Mouse (Mus musculus): ENCODE measurements around the gene Chmp2b. TPM values are rescaled to one million over a fixed set of nuclear protein-coding genes. Genes with fewer than 3 reads are reported as not detected.

Gene Chmp2b
- polyA plus RNA-seq, 1 experiment from 2014 or later = 79.5 TPM

- DNase-seq = peak; percentile 9
- 0 out of 2 replicates have a peak, but pooled peaks cover 4% of the 10 kb centered on the region for H3K36me3 ChIP-seq (ENCODE audit: insufficient read depth)
- no peak overlapping the region for H3K4me3 ChIP-seq (ENCODE audit: low read depth, low read length)
- H3K27me3 ChIP-seq (ENCODE audit: insufficient read depth, low read length) = no peaks in the 10 kb centered on the region
- ATAC-seq (ENCODE audit: insufficient read depth) = 0 out of 2 replicates have a peak, but pooled peaks have one; percentile 21
- no peaks in the 10 kb centered on the region for H3K4me1 ChIP-seq (ENCODE audit: insufficient read depth)
- no peak overlapping the region for H3K9ac ChIP-seq
- H3K4me2 ChIP-seq = no peak overlapping the region
- no peak for TF ChIP-seq CTCF (IDR thresholded peaks at IDR 0.05; ENCODE audit: low read depth)
- WGBS = 79% methylated on average over 5 of the region's 5 CpGs
- no peak overlapping the region for H3K27ac ChIP-seq (ENCODE audit: low read depth)
- no peaks in the 10 kb centered on the region; the same call in 1 of the 2 replicates for H3K9me3 ChIP-seq (ENCODE audit: low read depth, low read length)
Measured at GRCm38 (mm10) chr16:65554267-65554666, 8.3 kb downstream of the Chmp2b start.

GRCm38 (mm10) chr16:65550814-65551213, 11.7 kb downstream of the Chmp2b start:
- no peak overlapping the region for H3K4me2 ChIP-seq
- TF ChIP-seq CTCF (IDR thresholded peaks at IDR 0.05; ENCODE audit: low read depth) = no peak

GRCm38 (mm10) chr16:65548960-65549359, 13.6 kb downstream of the Chmp2b start:
- Histone ChIP-seq H3K27me3 (ENCODE audit: insufficient read depth, low read length) (no peaks in the 10 kb centered on the region), H3K36me3 (ENCODE audit: insufficient read depth) (peaks cover 18% of the 10 kb centered on the region; the same call in 1 of the 2 replicates), H3K4me1 (ENCODE audit: insufficient read depth) (no peaks in the 10 kb centered on the region), H3K9ac (no peak overlapping the region), H3K4me3 (ENCODE audit: low read depth, low read length) (no peak overlapping the region), H3K9me3 (ENCODE audit: low read depth, low read length) (no peaks in the 10 kb centered on the region), H3K27ac (ENCODE audit: low read depth) (no peak overlapping the region), H3K4me2 (no peak overlapping the region)
- DNase-seq = no peak
- 77% methylated on average over 7 of the region's 7 CpGs for WGBS
- no peak for ATAC-seq (ENCODE audit: insufficient read depth)
- no peak for TF ChIP-seq CTCF (IDR thresholded peaks at IDR 0.05; ENCODE audit: low read depth)

More at GRCm38 (mm10) chr16:65550814-65551213, 11.7 kb downstream of the Chmp2b start:
- ATAC-seq (ENCODE audit: insufficient read depth) (no peak), DNase-seq (no peak)
- no peaks in the 10 kb centered on the region for H3K9me3 ChIP-seq (ENCODE audit: low read depth, low read length)
- 82% methylated on average over 13 of the region's 13 CpGs for WGBS
- no peaks in the 10 kb centered on the region for H3K4me1 ChIP-seq (ENCODE audit: insufficient read depth)
- H3K27me3 ChIP-seq (ENCODE audit: insufficient read depth, low read length) = no peaks in the 10 kb centered on the region
- H3K27ac ChIP-seq (ENCODE audit: low read depth) = no peak overlapping the region
- no peak overlapping the region for H3K9ac ChIP-seq
- H3K4me3 ChIP-seq (ENCODE audit: low read depth, low read length) = no peak overlapping the region
- 0 out of 2 replicates have a peak, but pooled peaks cover 10% of the 10 kb centered on the region for H3K36me3 ChIP-seq (ENCODE audit: insufficient read depth)

GRCm38 (mm10) chr16:65543676-65544293, 18.7 kb downstream of the Chmp2b start:
- no peak overlapping the region for H3K4me2 ChIP-seq
- no peaks in the 10 kb centered on the region for H3K27me3 ChIP-seq (ENCODE audit: insufficient read depth, low read length)
- no peak overlapping the region for H3K27ac ChIP-seq (ENCODE audit: low read depth)
- DNase-seq = no peak
- H3K4me1 ChIP-seq (ENCODE audit: insufficient read depth) = no peaks in the 10 kb centered on the region
- ATAC-seq (ENCODE audit: insufficient read depth) = no peak
- TF ChIP-seq CTCF (IDR thresholded peaks at IDR 0.05; ENCODE audit: low read depth) = no peak
- H3K36me3 ChIP-seq (ENCODE audit: insufficient read depth) = peaks cover 30% of the 10 kb centered on the region
- H3K9me3 ChIP-seq (ENCODE audit: low read depth, low read length) = no peaks in the 10 kb centered on the region
- H3K9ac ChIP-seq = no peak overlapping the region
- H3K4me3 ChIP-seq (ENCODE audit: low read depth, low read length) = no peak overlapping the region
- WGBS = 82% methylated on average over 11 of the region's 11 CpGs

GRCm38 (mm10) chr16:65533315-65533999, 29.1 kb downstream of the Chmp2b start:
- DNase-seq (peak; percentile 83), ATAC-seq (ENCODE audit: insufficient read depth) (no peak)
- Histone ChIP-seq H3K27me3 (ENCODE audit: insufficient read depth, low read length) (no peaks in the 10 kb centered on the region), H3K4me2 (no peak overlapping the region), H3K4me3 (ENCODE audit: low read depth, low read length) (no peak overlapping the region), H3K27ac (ENCODE audit: low read depth) (no peak overlapping the region), H3K9me3 (ENCODE audit: low read depth, low read length) (no peaks in the 10 kb centered on the region), H3K9ac (no peak overlapping the region), H3K36me3 (ENCODE audit: insufficient read depth) (no peaks in the 10 kb centered on the region), H3K4me1 (ENCODE audit: insufficient read depth) (no peaks in the 10 kb centered on the region)
- 25% methylated on average over 12 of the region's 12 CpGs for WGBS
- peak; percentile 66 for TF ChIP-seq CTCF (IDR thresholded peaks at IDR 0.05; ENCODE audit: low read depth)

GRCm38 (mm10) chr16:65531663-65532062, 30.9 kb downstream of the Chmp2b start:
- 52% methylated on average over 8 of the region's 8 CpGs for WGBS
- Histone ChIP-seq H3K27ac (ENCODE audit: low read depth) (no peak overlapping the region), H3K36me3 (ENCODE audit: insufficient read depth) (no peaks in the 10 kb centered on the region), H3K4me1 (ENCODE audit: insufficient read depth) (no peaks in the 10 kb centered on the region), H3K4me3 (ENCODE audit: low read depth, low read length) (no peak overlapping the region), H3K4me2 (no peak overlapping the region), H3K9ac (no peak overlapping the region), H3K9me3 (ENCODE audit: low read depth, low read length) (no peaks in the 10 kb centered on the region), H3K27me3 (ENCODE audit: insufficient read depth, low read length) (no peaks in the 10 kb centered on the region)
- no peak for ATAC-seq (ENCODE audit: insufficient read depth)
- DNase-seq = peak; percentile 15
- TF ChIP-seq CTCF (IDR thresholded peaks at IDR 0.05; ENCODE audit: low read depth) = no peak

GRCm38 (mm10) chr16:65529589-65529988, 32.9 kb downstream of the Chmp2b start:
- H3K4me2 ChIP-seq = no peak overlapping the region

More at GRCm38 (mm10) chr16:65529589-65529988, 32.9 kb downstream of the Chmp2b start:
- no peak for DNase-seq
- no peak overlapping the region for H3K4me3 ChIP-seq (ENCODE audit: low read depth, low read length)
- H3K27ac ChIP-seq (ENCODE audit: low read depth) = no peak overlapping the region
- H3K36me3 ChIP-seq (ENCODE audit: insufficient read depth) = no peaks in the 10 kb centered on the region
- no peak overlapping the region for H3K9ac ChIP-seq
- no peak for TF ChIP-seq CTCF (IDR thresholded peaks at IDR 0.05; ENCODE audit: low read depth)
- ATAC-seq (ENCODE audit: insufficient read depth) = no peak
- 27% methylated on average over 5 of the region's 5 CpGs for WGBS
- H3K9me3 ChIP-seq (ENCODE audit: low read depth, low read length) = no peaks in the 10 kb centered on the region
- H3K27me3 ChIP-seq (ENCODE audit: insufficient read depth, low read length) = no peaks in the 10 kb centered on the region
- no peaks in the 10 kb centered on the region for H3K4me1 ChIP-seq (ENCODE audit: insufficient read depth)
